Mouse (Mus musculus): Measurements from ENCODE around the gene Dph1. TPM values are rescaled to one million over a fixed set of nuclear protein-coding genes. Genes with fewer than 3 reads are reported as not detected.

Dph1 gene
- polyA plus RNA-seq, 1 experiment, result 16.6 TPM

GRCm38 (mm10) chr11:75168590-75169361 is 22.3 kb downstream of the Dph1 start:
- H3K36me3 ChIP-seq (ENCODE audit: control insufficient read depth, insufficient read depth, low read length), result no peaks in the 10 kb centered on the region
- H3K4me1 ChIP-seq (ENCODE audit: control insufficient read depth, insufficient read depth, low read length), result peaks cover 33% of the 10 kb centered on the region
- H3K27me3 ChIP-seq (ENCODE audit: control insufficient read depth, insufficient read depth, low read length), result peaks cover 2% of the 10 kb centered on the region
- H3K27ac ChIP-seq (ENCODE audit: control insufficient read depth, insufficient read depth, low read depth, low read length), result no peak overlapping the region
- H3K4me3 ChIP-seq (ENCODE audit: control insufficient read depth, low read depth, low read length), result peak overlapping the region; percentile 76
- TF ChIP-seq POLR2A (IDR thresholded peaks at IDR 0.05; ENCODE audit: control insufficient read depth, low read depth, low read length) (no peak; the same call in 1 of the 2 replicates), CTCF (IDR thresholded peaks at IDR 0.05; ENCODE audit: control insufficient read depth, insufficient read depth, insufficient replicate concordance, low read depth, low read length) (peak; percentile 80)

GRCm38 (mm10) chr11:75167643-75168589 is 23.1 kb downstream of the Dph1 start:
- Histone ChIP-seq H3K36me3 (ENCODE audit: control insufficient read depth, insufficient read depth, low read length) (no peaks in the 10 kb centered on the region), H3K4me3 (ENCODE audit: control insufficient read depth, low read depth, low read length) (peak overlapping the region; percentile 76), H3K27ac (ENCODE audit: control insufficient read depth, insufficient read depth, low read depth, low read length) (0 out of 2 replicates have a peak overlapping the region, but pooled peaks have one; percentile 2), H3K27me3 (ENCODE audit: control insufficient read depth, insufficient read depth, low read length) (peaks cover 2% of the 10 kb centered on the region), H3K4me1 (ENCODE audit: control insufficient read depth, insufficient read depth, low read length) (peaks cover 33% of the 10 kb centered on the region)
- no peak for TF ChIP-seq POLR2A (IDR thresholded peaks at IDR 0.05; ENCODE audit: control insufficient read depth, low read depth, low read length)
- no peak for TF ChIP-seq CTCF (IDR thresholded peaks at IDR 0.05; ENCODE audit: control insufficient read depth, insufficient read depth, insufficient replicate concordance, low read depth, low read length)

- Histone ChIP-seq H3K36me3 (ENCODE audit: control insufficient read depth, insufficient read depth, low read length) (no peaks in the 10 kb centered on the region), H3K27ac (ENCODE audit: control insufficient read depth, insufficient read depth, low read depth, low read length) (0 out of 2 replicates have a peak overlapping the region, but pooled peaks have one; percentile 2), H3K27me3 (ENCODE audit: control insufficient read depth, insufficient read depth, low read length) (no peaks in the 10 kb centered on the region; the same call in 1 of the 2 replicates), H3K4me1 (ENCODE audit: control insufficient read depth, insufficient read depth, low read length) (peaks cover 33% of the 10 kb centered on the region), H3K4me3 (ENCODE audit: control insufficient read depth, low read depth, low read length) (peak overlapping the region; percentile 3)
- TF ChIP-seq POLR2A (IDR thresholded peaks at IDR 0.05; ENCODE audit: control insufficient read depth, low read depth, low read length) (no peak), CTCF (IDR thresholded peaks at IDR 0.05; ENCODE audit: control insufficient read depth, insufficient read depth, insufficient replicate concordance, low read depth, low read length) (no peak)
These were observed 24.0 kb downstream of the Dph1 start for GRCm38 (mm10) chr11:75166861-75167642.

GRCm38 (mm10) chr11:75166193-75166842 is 24.7 kb downstream of the Dph1 start:
- Histone ChIP-seq H3K27me3 (ENCODE audit: control insufficient read depth, insufficient read depth, low read length) (no peaks in the 10 kb centered on the region; the same call in 1 of the 2 replicates), H3K4me3 (ENCODE audit: control insufficient read depth, low read depth, low read length) (peak overlapping the region; percentile 50), H3K36me3 (ENCODE audit: control insufficient read depth, insufficient read depth, low read length) (no peaks in the 10 kb centered on the region), H3K27ac (ENCODE audit: control insufficient read depth, insufficient read depth, low read depth, low read length) (no peak overlapping the region), H3K4me1 (ENCODE audit: control insufficient read depth, insufficient read depth, low read length) (peaks cover 28% of the 10 kb centered on the region)
- TF ChIP-seq POLR2A (IDR thresholded peaks at IDR 0.05; ENCODE audit: control insufficient read depth, low read depth, low read length), result no peak
- no peak for TF ChIP-seq CTCF (IDR thresholded peaks at IDR 0.05; ENCODE audit: control insufficient read depth, insufficient read depth, insufficient replicate concordance, low read depth, low read length)

- TF ChIP-seq CTCF (IDR thresholded peaks at IDR 0.05; ENCODE audit: control insufficient read depth, insufficient read depth, insufficient replicate concordance, low read depth, low read length), result peak; percentile 86
- TF ChIP-seq POLR2A (IDR thresholded peaks at IDR 0.05; ENCODE audit: control insufficient read depth, low read depth, low read length), result no peak
- no peak overlapping the region for H3K27ac ChIP-seq (ENCODE audit: control insufficient read depth, insufficient read depth, low read depth, low read length)
- H3K36me3 ChIP-seq (ENCODE audit: control insufficient read depth, insufficient read depth, low read length), result no peaks in the 10 kb centered on the region
- no peaks in the 10 kb centered on the region; the same call in 1 of the 2 replicates for H3K27me3 ChIP-seq (ENCODE audit: control insufficient read depth, insufficient read depth, low read length)
- H3K4me1 ChIP-seq (ENCODE audit: control insufficient read depth, insufficient read depth, low read length), result peaks cover 28% of the 10 kb centered on the region
- peak overlapping the region; percentile 50 for H3K4me3 ChIP-seq (ENCODE audit: control insufficient read depth, low read depth, low read length)
These were observed 25.4 kb downstream of the Dph1 start for GRCm38 (mm10) chr11:75165441-75166192.

GRCm38 (mm10) chr11:75164750-75165149 is 26.3 kb downstream of the Dph1 start:
- Histone ChIP-seq H3K4me3 (ENCODE audit: control insufficient read depth, low read depth, low read length) (no peak overlapping the region), H3K36me3 (ENCODE audit: control insufficient read depth, insufficient read depth, low read length) (no peaks in the 10 kb centered on the region), H3K27ac (ENCODE audit: control insufficient read depth, insufficient read depth, low read depth, low read length) (no peak overlapping the region), H3K27me3 (ENCODE audit: control insufficient read depth, insufficient read depth, low read length) (no peaks in the 10 kb centered on the region; the same call in 1 of the 2 replicates), H3K4me1 (ENCODE audit: control insufficient read depth, insufficient read depth, low read length) (peaks cover 23% of the 10 kb centered on the region)
- TF ChIP-seq POLR2A (IDR thresholded peaks at IDR 0.05; ENCODE audit: control insufficient read depth, low read depth, low read length) (no peak), CTCF (IDR thresholded peaks at IDR 0.05; ENCODE audit: control insufficient read depth, insufficient read depth, insufficient replicate concordance, low read depth, low read length) (no peak)
